Mouse (Mus musculus) small intestine, adult 2 months (tissue): ENCODE measurements around the gene Plac1.

Experiments
- CTCF ChIP-seq: fragments of 200-500 bp; IDR thresholded peaks from 2 replicates; pipeline ENCODE4 v1.5.1; 2012; ENCODE audit warnings: low read depth, mild to moderate bottlenecking, control low read depth, inconsistent platforms, low read length, moderate library complexity, mixed read lengths; ENCODE audit not compliant: insufficient replicate concordance, insufficient read length; ENCODE audit errors: extremely low read depth
- POLR2A ChIP-seq: fragments of 200-500 bp; IDR thresholded peaks from 2 replicates; pipeline ENCODE4 v1.6.1; 2012; ENCODE audit warnings: low read depth, mild to moderate bottlenecking, control low read depth, inconsistent platforms, low read length, moderate library complexity

DNA sequence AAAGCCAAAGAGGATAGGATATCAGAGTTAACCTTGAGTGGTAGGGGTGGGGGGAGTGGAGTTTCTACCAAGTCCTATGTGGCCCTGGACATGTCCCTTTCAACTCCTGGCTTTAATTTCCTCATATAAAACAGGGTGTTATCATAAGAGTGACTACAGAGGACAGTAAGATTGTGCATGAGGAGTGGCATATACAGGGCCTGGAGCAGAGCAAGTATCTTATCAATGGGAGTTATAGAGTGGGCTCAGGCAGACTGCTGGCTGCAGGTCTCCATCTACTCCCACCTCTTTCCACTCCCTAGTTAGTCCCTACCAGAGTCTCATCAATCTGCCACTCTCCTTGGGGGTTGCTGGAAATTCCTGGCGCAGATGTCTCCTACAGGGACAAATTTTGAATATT is 152.7 kb downstream of the Plac1 start:
- TF ChIP-seq CTCF (no peak), POLR2A (no peak)
